Mouse (Mus musculus) adrenal gland, postnatal 0 days (tissue): ENCODE measurements around the gene Zfp53. TPM values are rescaled to one million over a fixed set of nuclear protein-coding genes. Genes with fewer than 3 reads are reported as not detected.

Experiments used
- polyA plus RNA-seq: library from polyadenylated mRNA; unstranded; fragments of >200 nt; fragmentation: Nextera tagmentation; extraction: Ambion mirVana; gene quantifications from 2 replicates; pipeline ENCODE4 v1.2.1, GENCODE M21; 2015

Gene Zfp53
- polyA plus RNA-seq = 6.4 and 8.0 TPM in 2 replicates

DNA sequence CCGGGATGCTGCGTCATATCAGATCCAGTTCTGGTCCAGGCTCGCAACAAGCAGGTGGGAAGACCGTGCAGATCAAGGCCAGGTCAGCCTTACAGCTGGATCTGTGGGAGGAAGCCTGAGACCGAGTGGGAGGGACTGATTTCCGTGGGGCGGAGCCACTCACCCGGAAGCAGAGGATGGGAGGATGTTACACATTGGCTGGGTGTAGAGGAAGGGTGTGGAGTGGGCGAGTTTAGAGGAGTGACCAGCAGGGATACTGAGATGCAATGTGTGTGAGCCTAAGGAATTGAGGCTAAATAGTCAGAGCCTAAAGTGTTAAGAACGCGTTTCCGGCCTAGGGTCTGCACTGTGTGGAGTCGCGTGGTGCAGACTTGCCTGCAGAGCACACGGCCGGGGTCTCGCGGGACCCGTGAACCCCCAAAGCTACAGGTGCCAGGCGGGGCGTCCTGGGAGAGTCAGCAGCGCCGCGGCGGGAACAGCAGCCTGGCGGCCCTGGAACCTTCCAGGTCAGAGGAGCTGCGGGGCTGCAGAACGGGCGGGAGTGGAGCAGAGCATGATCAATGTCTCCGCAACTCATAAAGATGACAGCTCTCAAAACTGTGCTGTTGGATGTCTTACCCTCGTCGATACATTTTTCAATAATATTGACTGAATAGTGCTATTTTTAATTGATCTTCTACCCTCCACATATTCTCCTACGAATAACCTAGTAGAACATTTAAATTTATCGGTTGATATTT lies at the start of gene Zfp53:
TSS of gene Zfp53 (plus strand) at position 239 of the 740 bp plus-strand sequence.

DNA sequence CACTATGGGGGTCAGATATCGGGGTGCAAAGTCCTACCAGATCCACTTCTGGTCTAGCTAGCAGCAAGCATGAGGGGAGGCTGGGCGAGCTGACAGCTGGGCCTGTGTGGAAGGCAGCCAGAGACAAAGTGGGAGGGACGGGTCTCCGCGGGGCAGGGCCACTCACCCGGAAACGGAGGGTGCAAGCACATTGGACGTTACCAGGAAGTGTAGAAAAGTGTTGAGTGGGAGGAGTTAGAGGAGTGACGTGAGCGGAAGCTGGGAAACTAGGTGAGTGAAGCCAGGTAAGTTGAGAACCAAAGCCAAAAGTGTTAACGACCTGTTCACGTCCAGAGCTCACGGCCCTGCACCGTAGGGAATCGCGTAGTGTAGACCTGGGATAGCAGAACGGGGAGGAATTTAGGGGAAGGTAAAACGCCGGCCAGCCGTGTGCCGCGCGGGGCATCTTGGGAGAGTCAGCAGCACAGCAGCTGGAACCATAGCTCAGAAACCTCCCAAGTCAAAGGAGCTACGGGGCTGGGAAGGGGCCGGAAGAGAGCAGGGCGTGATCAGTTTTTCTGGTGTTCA lies 38.6 kb upstream of the Zfp53 start, which contains the start of gene Zfp51:
TSS of gene Zfp51 (plus strand) at position 237 of the 567 bp plus-strand sequence.

GRCm38 (mm10) chr17:21535096-21536001 lies 46.6 kb downstream of the Zfp53 start, which contains the start of gene Zfp52:
Zfp52 (plus strand) TSS chr17:21535539.

Other genes starting within 250 kb of the Zfp53 start
- gene Vmn1r235, start 232.6 kb upstream of the Zfp53 start, polyA plus RNA-seq = not detected in 2 replicates
- gene Vmn1r236, start 206.1 kb upstream of the Zfp53 start, polyA plus RNA-seq = not detected in 2 replicates
- not detected in 2 replicates for gene Vmn1r237, start 177.1 kb upstream of the Zfp53 start, polyA plus RNA-seq
- 6.4 and 6.7 TPM in 2 replicates for gene Zfp677, start 105.2 kb upstream of the Zfp53 start, polyA plus RNA-seq
- gene Zfp54, start 65.8 kb upstream of the Zfp53 start, polyA plus RNA-seq = 7.4 TPM in 2 replicates
- gene Zfp51, start 38.6 kb upstream of the Zfp53 start, polyA plus RNA-seq = 14.5 and 15.4 TPM in 2 replicates
- gene Zfp52, start 46.5 kb downstream of the Zfp53 start, polyA plus RNA-seq = 16.3 and 25.1 TPM in 2 replicates
- gene Zfp948, start 78.0 kb downstream of the Zfp53 start, polyA plus RNA-seq = 15.1 and 19.5 TPM in 2 replicates
- 3.7 TPM in 2 replicates for gene Zfp983, start 161.6 kb downstream of the Zfp53 start, polyA plus RNA-seq
- gene Gm10226, start 202.9 kb downstream of the Zfp53 start, polyA plus RNA-seq = 4.0 and 8.3 TPM in 2 replicates
- gene Zfp760, start 218.7 kb downstream of the Zfp53 start, polyA plus RNA-seq = 6.1 and 6.6 TPM in 2 replicates
- 4.7 and 5.4 TPM in 2 replicates for gene Zfp229, start 241.8 kb downstream of the Zfp53 start, polyA plus RNA-seq